In the genomic region with DNA sequence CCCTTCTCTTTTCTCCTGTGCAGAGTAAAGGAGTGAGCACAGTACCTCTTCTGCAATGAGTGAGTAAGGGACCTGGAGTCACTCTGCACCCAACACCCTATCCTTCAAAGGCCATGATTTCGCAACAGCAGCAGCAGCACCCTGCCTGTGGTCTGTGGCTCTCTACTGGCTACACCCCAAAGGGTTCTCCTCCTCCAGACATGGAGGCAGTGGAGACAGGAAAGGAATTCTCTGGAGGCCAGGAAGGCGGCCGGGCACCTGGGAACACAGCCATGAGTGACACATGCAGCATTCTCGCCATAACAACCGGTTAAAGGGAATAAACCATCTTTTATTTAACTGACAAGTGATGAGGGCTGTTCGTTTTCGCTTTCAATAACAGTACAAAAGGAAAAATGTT, we compare ENCODE assay signal across 12 mouse cellular contexts.
DNase-seq lines count a peak whose midpoint lies in the region; ATAC-seq lines count a peak whose summit lies in the region.
"Had no signal": no experiment of that assay in that cellular context is flagged by ENCODE, and none has a peak within 500 bp of the region (broad histone marks: within the 10 kb centered on the region; RNA-seq: fewer than 3 reads in every experiment).

No protein-coding gene starts in this region.

- no peak overlapping the region for H3K4me2 ChIP-seq in heart, embryonic 11.5 days
- H3K4me2 ChIP-seq: hindbrain, embryonic 15.5 days; lung, embryonic 15.5 days had no signal

- no peak overlapping the region for H3K9ac ChIP-seq in heart, embryonic 11.5 days (ENCODE audit: low read depth, low read length)
- H3K9ac ChIP-seq: hindbrain, embryonic 15.5 days; lung, embryonic 15.5 days had no signal

- H3K4me1 ChIP-seq in heart, embryonic 11.5 days (ENCODE audit: control insufficient read depth, insufficient read depth, low read length), result no peaks in the 10 kb centered on the region
- H3K4me1 ChIP-seq: hindbrain, embryonic 15.5 days; lung, embryonic 15.5 days had no signal

- H3K4me3 ChIP-seq in heart, embryonic 11.5 days (ENCODE audit: low read depth, low read length), result no peak overlapping the region
- H3K4me3 ChIP-seq: hindbrain, embryonic 15.5 days; lung, embryonic 15.5 days had no signal

- no peaks in the 10 kb centered on the region for H3K9me3 ChIP-seq in heart, embryonic 11.5 days (replicated peaks; ENCODE audit: control insufficient read depth, low read length)
- H3K9me3 ChIP-seq: hindbrain, embryonic 15.5 days; lung, embryonic 15.5 days had no signal

- peak; percentile 26 for DNase-seq in heart, adult 18-20 months
- DNase-seq in 3134 (ENCODE audit: extremely low read depth, insufficient read length, low spot score), result peak; percentile 78
- peak; percentile 10 for DNase-seq in brain, adult 2 months (ENCODE audit: low read depth, low spot score)
- DNase-seq in heart, postnatal 10 days, result peak; percentile 18 to 33
- no peak for DNase-seq in thymus, postnatal 25 days
- no peak for DNase-seq in gastrocnemius, adult 8-10 months (ENCODE audit: low spot score in 2 of 2)
- DNase-seq in right cerebral cortex, postnatal 14 days, result no peak
- DNase-seq: gastrocnemius, postnatal 25 days; kidney, postnatal 25 days had no signal

- H3K36me3 ChIP-seq in heart, embryonic 11.5 days (ENCODE audit: control insufficient read depth, insufficient read depth, low read length), result no peaks in the 10 kb centered on the region
- H3K36me3 ChIP-seq: hindbrain, embryonic 15.5 days; lung, embryonic 15.5 days had no signal

- ATAC-seq in heart, embryonic 11.5 days (replicated peaks; ENCODE audit: insufficient number of reproducible peaks, low FRiP score, low TSS enrichment), result no peak

- H3K27me3 ChIP-seq in heart, embryonic 11.5 days (ENCODE audit: control insufficient read depth, insufficient read depth, low read length), result no peaks in the 10 kb centered on the region
- H3K27me3 ChIP-seq: hindbrain, embryonic 15.5 days; lung, embryonic 15.5 days had no signal

- intact Hi-C loops in heart, postnatal 10 days (cut with DNase I), result no loop called here

- no peak overlapping the region for H3K27ac ChIP-seq in heart, embryonic 11.5 days (ENCODE audit: low read depth, low read length)
- H3K27ac ChIP-seq: hindbrain, embryonic 15.5 days; lung, embryonic 15.5 days had no signal

- 72% methylated on average over 7 of the region's 7 CpGs for WGBS in heart, embryonic 11.5 days (ENCODE audit: insufficient replicate concordance)

Comparison
In these comparisons a context has a peak if more than half of its experiments do, and no peak if none do; other contexts are left out.
1. DNase-seq: peak in heart, adult 18-20 months (2 of 2), 3134 (single experiment), brain, adult 2 months (single experiment) and heart, postnatal 10 days (2 of 2); none in thymus, postnatal 25 days (single experiment), gastrocnemius, adult 8-10 months (0 of 2) and right cerebral cortex, postnatal 14 days (single experiment).